Mouse (Mus musculus): ENCODE data around the gene Trp53i13. TPM values are rescaled to one million over a fixed set of nuclear protein-coding genes. Genes with fewer than 3 reads are reported as not detected.

Trp53i13 gene
- total RNA-seq, 2 experiments from 2014 or later, result 5.0 to 6.2 TPM

- ATAC-seq (ENCODE audit: poor library complexity, severe bottlenecking), result peak; percentile 88
Measured at GRCm38 (mm10) chr11:77508068-77509021, 7.4 kb downstream of the Trp53i13 start.

- no peak for ATAC-seq (ENCODE audit: poor library complexity, severe bottlenecking)
Measured at GRCm38 (mm10) chr11:77507426-77507825, 8.4 kb downstream of the Trp53i13 start.

GRCm38 (mm10) chr11:77506941-77507340, 8.8 kb downstream of the Trp53i13 start:
- no peak for ATAC-seq (ENCODE audit: poor library complexity, severe bottlenecking)

GRCm38 (mm10) chr11:77506273-77506672, 9.5 kb downstream of the Trp53i13 start:
- no peak for ATAC-seq (ENCODE audit: poor library complexity, severe bottlenecking)

GRCm38 (mm10) chr11:77505291-77505980, 10.3 kb downstream of the Trp53i13 start:
- no peak for ATAC-seq (ENCODE audit: poor library complexity, severe bottlenecking)

- ATAC-seq (ENCODE audit: poor library complexity, severe bottlenecking), result no peak
Measured at GRCm38 (mm10) chr11:77504377-77504776, 11.4 kb downstream of the Trp53i13 start.

- no peak for ATAC-seq (ENCODE audit: poor library complexity, severe bottlenecking)
Measured at GRCm38 (mm10) chr11:77503511-77503910, 12.3 kb downstream of the Trp53i13 start.

GRCm38 (mm10) chr11:77502481-77502880, 13.3 kb downstream of the Trp53i13 start:
- ATAC-seq (ENCODE audit: poor library complexity, severe bottlenecking), result no peak

GRCm38 (mm10) chr11:77501971-77502370, 13.8 kb downstream of the Trp53i13 start:
- no peak for ATAC-seq (ENCODE audit: poor library complexity, severe bottlenecking)

GRCm38 (mm10) chr11:77501392-77501791, 14.4 kb downstream of the Trp53i13 start:
- peak; percentile 77 for ATAC-seq (ENCODE audit: poor library complexity, severe bottlenecking)

- no peak for ATAC-seq (ENCODE audit: poor library complexity, severe bottlenecking)
Measured at GRCm38 (mm10) chr11:77500361-77501325, 15.1 kb downstream of the Trp53i13 start.

- no peak for ATAC-seq (ENCODE audit: poor library complexity, severe bottlenecking)
Measured at GRCm38 (mm10) chr11:77499354-77499753, 16.4 kb downstream of the Trp53i13 start.

GRCm38 (mm10) chr11:77498261-77499139, 17.3 kb downstream of the Trp53i13 start:
- no peak for ATAC-seq (ENCODE audit: poor library complexity, severe bottlenecking)

- no peak for ATAC-seq (ENCODE audit: poor library complexity, severe bottlenecking)
Measured at GRCm38 (mm10) chr11:77497851-77498250, 17.9 kb downstream of the Trp53i13 start.

GRCm38 (mm10) chr11:77497341-77497756, 18.4 kb downstream of the Trp53i13 start:
- ATAC-seq (ENCODE audit: poor library complexity, severe bottlenecking), result no peak

GRCm38 (mm10) chr11:77495507-77495906, 20.3 kb downstream of the Trp53i13 start:
- ATAC-seq (ENCODE audit: poor library complexity, severe bottlenecking), result no peak

- ATAC-seq (ENCODE audit: poor library complexity, severe bottlenecking), result no peak
Measured at GRCm38 (mm10) chr11:77494782-77495181, 21.0 kb downstream of the Trp53i13 start.

- ATAC-seq (ENCODE audit: poor library complexity, severe bottlenecking), result no peak
Measured at GRCm38 (mm10) chr11:77494344-77494676, 21.5 kb downstream of the Trp53i13 start.

GRCm38 (mm10) chr11:77493512-77494343, 22.1 kb downstream of the Trp53i13 start, which contains the start of gene Git1:
Gene Git1, plus strand, starts transcription at chr11:77493562.
- ATAC-seq (ENCODE audit: poor library complexity, severe bottlenecking), result no peak

Measured in megakaryocyte, adult 5-6 weeks (primary cell).